Mouse (Mus musculus): ENCODE measurements at regions not wholly inside any gene's neighbourhood (a gene's known extent, or its start where the extent isn't known, plus 50 kb on each side); places are given as distances from the start of the nearest gene placed in this dataset.

- Histone ChIP-seq H3K9me3 (no peaks in the 10 kb centered on the region), H3K4me1 (replicated peaks) (no peaks in the 10 kb centered on the region), H3K4me2 (no peak overlapping the region), H3K4me3 (no peak overlapping the region), H3K27me3 (no peaks in the 10 kb centered on the region; the same call in 1 of the 2 replicates), H3K9ac (no peak overlapping the region), H3K36me3 (no peaks in the 10 kb centered on the region), H3K27ac (replicated peaks) (no peak overlapping the region)
- ATAC-seq (ENCODE audit: low FRiP score, low read depth), result no peak
- WGBS, result 51% methylated on average over 3 of the region's 4 CpGs
Observed at GRCm38 (mm10) chr2:172801804-172802203, 138.3 kb downstream of the Bmp7 start.

GRCm38 (mm10) chr2:172807446-172807845 lies 132.7 kb downstream of the Bmp7 start:
- no peak overlapping the region for H3K27ac ChIP-seq (replicated peaks)
- H3K9me3 ChIP-seq, result no peaks in the 10 kb centered on the region
- 76% methylated on average over 4 of the region's 4 CpGs for WGBS
- H3K27me3 ChIP-seq, result no peaks in the 10 kb centered on the region
- H3K36me3 ChIP-seq, result no peaks in the 10 kb centered on the region
- no peak overlapping the region for H3K9ac ChIP-seq
- no peak overlapping the region for H3K4me2 ChIP-seq
- no peak overlapping the region for H3K4me3 ChIP-seq
- 0 out of 2 replicates have a peak, but pooled peaks cover 4% of the 10 kb centered on the region for H3K4me1 ChIP-seq (replicated peaks)
- no peak for ATAC-seq (ENCODE audit: low FRiP score, low read depth)

GRCm38 (mm10) chr2:172809306-172809705 lies 130.8 kb downstream of the Bmp7 start:
- Histone ChIP-seq H3K9me3 (no peaks in the 10 kb centered on the region), H3K36me3 (no peaks in the 10 kb centered on the region), H3K9ac (no peak overlapping the region), H3K27ac (replicated peaks) (no peak overlapping the region), H3K4me1 (replicated peaks) (0 out of 2 replicates have a peak, but pooled peaks cover 4% of the 10 kb centered on the region), H3K4me3 (no peak overlapping the region), H3K27me3 (no peaks in the 10 kb centered on the region), H3K4me2 (no peak overlapping the region)
- ATAC-seq (ENCODE audit: low FRiP score, low read depth), result no peak
- WGBS, result 90% methylated on average over 2 of the region's 2 CpGs

- no peak overlapping the region for H3K27ac ChIP-seq (replicated peaks)
- no peak overlapping the region for H3K4me3 ChIP-seq
- 0 out of 2 replicates have a peak, but pooled peaks cover 4% of the 10 kb centered on the region for H3K4me1 ChIP-seq (replicated peaks)
- 81% methylated on average over 11 of the region's 11 CpGs for WGBS
- H3K9me3 ChIP-seq, result no peaks in the 10 kb centered on the region
- no peaks in the 10 kb centered on the region for H3K27me3 ChIP-seq
- no peak for ATAC-seq (ENCODE audit: low FRiP score, low read depth)
- H3K4me2 ChIP-seq, result no peak overlapping the region
- no peaks in the 10 kb centered on the region for H3K36me3 ChIP-seq
- no peak overlapping the region for H3K9ac ChIP-seq
Observed at GRCm38 (mm10) chr2:172813319-172813718, 126.8 kb downstream of the Bmp7 start.

GRCm38 (mm10) chr2:172813906-172814305 lies 126.2 kb downstream of the Bmp7 start:
- Histone ChIP-seq H3K4me1 (replicated peaks) (0 out of 2 replicates have a peak, but pooled peaks cover 4% of the 10 kb centered on the region), H3K27ac (replicated peaks) (no peak overlapping the region), H3K4me3 (no peak overlapping the region), H3K9ac (no peak overlapping the region), H3K4me2 (no peak overlapping the region), H3K9me3 (no peaks in the 10 kb centered on the region), H3K36me3 (no peaks in the 10 kb centered on the region), H3K27me3 (no peaks in the 10 kb centered on the region)
- 72% methylated on average over 4 of the region's 4 CpGs for WGBS
- no peak for ATAC-seq (ENCODE audit: low FRiP score, low read depth)

GRCm38 (mm10) chr2:172815146-172815545 lies 125.0 kb downstream of the Bmp7 start:
- no peak overlapping the region for H3K27ac ChIP-seq (replicated peaks)
- no peak for ATAC-seq (ENCODE audit: low FRiP score, low read depth)
- H3K27me3 ChIP-seq, result no peaks in the 10 kb centered on the region
- no peak overlapping the region for H3K4me2 ChIP-seq
- 0 out of 2 replicates have a peak, but pooled peaks cover 4% of the 10 kb centered on the region for H3K4me1 ChIP-seq (replicated peaks)
- 97% methylated on average over 7 of the region's 7 CpGs for WGBS
- no peak overlapping the region for H3K9ac ChIP-seq
- no peaks in the 10 kb centered on the region for H3K36me3 ChIP-seq
- H3K4me3 ChIP-seq, result no peak overlapping the region
- H3K9me3 ChIP-seq, result no peaks in the 10 kb centered on the region

- H3K4me2 ChIP-seq, result no peak overlapping the region
- 76% methylated on average over 8 of the region's 8 CpGs for WGBS
Observed at GRCm38 (mm10) chr2:172817058-172817745, 122.9 kb downstream of the Bmp7 start.

More at GRCm38 (mm10) chr2:172817058-172817745, 122.9 kb downstream of the Bmp7 start:
- Histone ChIP-seq H3K36me3 (no peaks in the 10 kb centered on the region), H3K9ac (no peak overlapping the region), H3K27me3 (0 out of 2 replicates have a peak, but pooled peaks cover 5% of the 10 kb centered on the region), H3K9me3 (no peaks in the 10 kb centered on the region), H3K4me1 (replicated peaks) (0 out of 2 replicates have a peak, but pooled peaks cover 2% of the 10 kb centered on the region), H3K27ac (replicated peaks) (no peak overlapping the region), H3K4me3 (no peak overlapping the region)
- no peak for ATAC-seq (ENCODE audit: low FRiP score, low read depth)
